Mouse (Mus musculus): ENCODE data around the gene Musk.

Musk gene

GRCm38 (mm10) chr4:58419225-58419624 lies 133.5 kb downstream of the Musk start:
- DNase-seq: no peak

- DNase-seq: no peak
Measured at GRCm38 (mm10) chr4:58423276-58423930, 137.6 kb downstream of the Musk start.

All from kidney, adult 11 months (tissue).